Mouse (Mus musculus) heart, adult 2 months (tissue): ENCODE data around the gene Ptprm. TPM values are rescaled to one million over a fixed set of nuclear protein-coding genes. Genes with fewer than 3 reads are reported as not detected.

ENCODE experiments used
- DNase-seq, 2 experiments: peaks; one replicate each; pipeline ENCODE4 v3.0.0; 2021
- H3K27ac ChIP-seq: fragments of 200-600 bp; 2 replicates; pipeline ENCODE4 v1.8.1; 2022
- H3K27me3 ChIP-seq: fragments of 200-500 bp; 2 replicates; pipeline ENCODE4 v1.6.1; 2012; ENCODE audit warnings: mild to moderate bottlenecking, low read length, inconsistent platforms, mixed read lengths; ENCODE audit not compliant: control insufficient read depth, insufficient read depth
- H3K36me3 ChIP-seq: fragments of 200-500 bp; 2 replicates; pipeline ENCODE4 v1.6.1; 2012; ENCODE audit warnings: low read length, inconsistent platforms; ENCODE audit not compliant: control insufficient read depth, insufficient read depth
- H3K4me1 ChIP-seq: fragments of 200-500 bp; 2 replicates; pipeline ENCODE4 v1.6.1; 2011; ENCODE audit warnings: low read length; ENCODE audit not compliant: control insufficient read depth, insufficient read depth
- H3K4me3 ChIP-seq: fragments of 200-600 bp; 2 replicates; pipeline ENCODE4 v1.8.1; 2022
- H3K79me2 ChIP-seq: fragments of 200-500 bp; replicated peaks from 2 replicates; pipeline ENCODE4 v1.6.1; 2012; ENCODE audit warnings: mild to moderate bottlenecking, inconsistent platforms, low read length, moderate library complexity, mixed read lengths; ENCODE audit not compliant: control insufficient read depth, insufficient read depth
- H3K9ac ChIP-seq: fragments of 200-500 bp; 2 replicates; pipeline ENCODE4 v1.6.1; 2012; ENCODE audit warnings: low read depth, mild to moderate bottlenecking, control low read depth, inconsistent platforms, low read length, mixed read lengths
- CTCF ChIP-seq: fragments of 200-600 bp; IDR thresholded peaks from 2 replicates; pipeline ENCODE4 v1.8.1; 2022; ENCODE audit warnings: antibody characterized with exemption, mild to moderate bottlenecking, moderate library complexity
- EP300 ChIP-seq: fragments of 200-500 bp; IDR thresholded peaks from 2 replicates; pipeline ENCODE4 v1.6.1; 2011; ENCODE audit warnings: low read depth, low read length, control low read depth; ENCODE audit not compliant: insufficient read depth
- POLR2A ChIP-seq: fragments of 200-500 bp; IDR thresholded peaks from 2 replicates; pipeline ENCODE4 v1.6.1; 2011; ENCODE audit warnings: mild to moderate bottlenecking, low read depth, low read length, control low read depth; ENCODE audit not compliant: insufficient read depth
- WGBS: fragments of 180-500 bp; shearing (Covaris S2); methylation state at CpG from one replicate; pipeline ENCODE4 v1.1.7; 2018; 5-methylcytosine and 5-hydroxymethylcytosine counted together
- intact Hi-C: fragments of 180-260 bp; cut with DNase I; formaldehyde crosslinking; loops from one replicate; pipeline ENCODE4 v1.15.1; 2025
- polyA plus RNA-seq: library from polyadenylated mRNA; depleted of rRNA; stranded (reverse); fragments of >200 nt; gene quantifications from 2 replicates; pipeline ENCODE4 v1.2.3, GENCODE M21; 2012
- total RNA-seq, 2 experiments: library from RNA; stranded (reverse); gene quantifications; 2 replicates each; pipeline ENCODE4 v1.2.3; 2021

The Ptprm gene
- total and polyA plus RNA-seq, 3 experiments: 34.6 to 88.5 (median 78.9) TPM

DNA sequence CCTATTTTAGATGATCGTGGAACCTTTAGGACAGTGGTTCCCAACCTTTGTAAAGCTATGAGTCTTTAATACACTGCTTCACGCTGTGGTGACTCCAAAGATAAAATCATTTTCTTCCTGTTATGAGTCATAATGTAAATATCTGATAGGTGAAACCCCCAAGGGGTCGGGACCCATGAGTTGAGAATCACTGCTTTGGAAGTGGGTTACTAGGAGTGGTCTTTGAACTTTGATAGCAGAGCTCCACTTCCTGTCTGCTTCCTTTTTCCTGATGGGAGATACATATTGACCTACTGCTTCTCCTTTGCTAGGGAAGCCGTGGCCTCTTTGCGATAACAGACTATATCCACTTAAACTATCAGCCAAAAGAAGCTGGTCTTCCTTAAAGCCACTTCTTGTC is 27.4 kb upstream of the Ptprm start:
- WGBS: 38% methylated on average over 5 of the region's 5 CpGs

DNA sequence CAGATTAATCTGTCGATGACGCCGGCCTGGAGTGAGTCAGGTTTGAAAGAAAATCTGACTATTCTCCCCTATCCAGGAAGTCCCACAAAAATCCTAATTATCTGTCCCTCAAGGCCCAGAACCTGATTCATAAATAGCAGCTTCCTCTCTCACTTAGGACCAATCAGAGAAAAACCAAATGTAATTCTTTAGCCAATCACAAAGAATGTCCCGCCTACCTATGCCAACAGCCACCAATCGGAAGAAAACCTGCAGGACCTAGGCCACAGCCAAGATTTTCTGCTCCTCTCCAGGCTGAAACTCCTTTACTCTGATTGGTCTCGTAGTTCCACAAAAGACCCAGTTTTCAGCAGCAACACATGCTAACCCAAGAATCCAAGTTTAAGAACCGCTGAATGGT is 13.6 kb upstream of the Ptprm start:
- no peak overlapping the region for H3K4me3 ChIP-seq
- H3K27me3 ChIP-seq: no peaks in the 10 kb centered on the region
- no peak for DNase-seq
- no peaks in the 10 kb centered on the region for H3K79me2 ChIP-seq
- H3K4me1 ChIP-seq: no peaks in the 10 kb centered on the region
- H3K36me3 ChIP-seq: no peaks in the 10 kb centered on the region
- intact Hi-C loops: no loop called here
- TF ChIP-seq CTCF (no peak), EP300 (no peak), POLR2A (no peak)
- no peak overlapping the region for H3K27ac ChIP-seq
- 86% methylated on average over 7 of the region's 7 CpGs for WGBS
- H3K9ac ChIP-seq: no peak overlapping the region

More for the DNA sequence above, 27.4 kb upstream of the Ptprm start:
- Histone ChIP-seq H3K36me3 (no peaks in the 10 kb centered on the region), H3K4me1 (peaks cover 2% of the 10 kb centered on the region), H3K9ac (no peak overlapping the region), H3K79me2 (no peaks in the 10 kb centered on the region), H3K4me3 (no peak overlapping the region), H3K27ac (no peak overlapping the region), H3K27me3 (no peaks in the 10 kb centered on the region)
- DNase-seq: no peak
- intact Hi-C loops: no loop called here
- TF ChIP-seq CTCF (no peak), POLR2A (no peak)

DNA sequence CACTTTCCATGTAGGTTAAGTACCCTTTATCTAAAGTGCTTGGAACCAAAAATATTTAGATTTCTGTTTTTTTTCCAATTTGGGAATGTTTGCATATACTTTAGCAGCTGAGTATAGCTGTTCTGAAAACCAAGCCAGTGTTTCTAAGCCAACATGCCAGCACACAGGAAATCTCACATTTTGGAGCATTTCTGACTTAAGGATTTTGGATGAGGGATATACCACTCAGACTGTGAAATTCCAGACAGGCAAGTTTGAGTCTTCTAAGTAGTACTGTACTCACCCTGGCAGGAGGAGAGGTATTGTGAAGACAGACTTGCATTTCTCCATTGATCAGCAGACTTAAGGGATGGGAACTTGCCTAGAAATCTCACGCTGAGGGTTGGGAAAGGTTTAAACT is 10.2 kb upstream of the Ptprm start:
- TF ChIP-seq EP300: no peak
- TF ChIP-seq CTCF: no peak
- TF ChIP-seq POLR2A: no peak
- Histone ChIP-seq H3K27ac (no peak overlapping the region), H3K79me2 (no peaks in the 10 kb centered on the region), H3K9ac (no peak overlapping the region), H3K4me1 (no peaks in the 10 kb centered on the region), H3K4me3 (no peak overlapping the region), H3K27me3 (no peaks in the 10 kb centered on the region), H3K36me3 (no peaks in the 10 kb centered on the region)
- no peak for DNase-seq
- intact Hi-C loops: no loop called here
- 83% methylated on average over 1 of the region's 1 CpGs for WGBS

DNA sequence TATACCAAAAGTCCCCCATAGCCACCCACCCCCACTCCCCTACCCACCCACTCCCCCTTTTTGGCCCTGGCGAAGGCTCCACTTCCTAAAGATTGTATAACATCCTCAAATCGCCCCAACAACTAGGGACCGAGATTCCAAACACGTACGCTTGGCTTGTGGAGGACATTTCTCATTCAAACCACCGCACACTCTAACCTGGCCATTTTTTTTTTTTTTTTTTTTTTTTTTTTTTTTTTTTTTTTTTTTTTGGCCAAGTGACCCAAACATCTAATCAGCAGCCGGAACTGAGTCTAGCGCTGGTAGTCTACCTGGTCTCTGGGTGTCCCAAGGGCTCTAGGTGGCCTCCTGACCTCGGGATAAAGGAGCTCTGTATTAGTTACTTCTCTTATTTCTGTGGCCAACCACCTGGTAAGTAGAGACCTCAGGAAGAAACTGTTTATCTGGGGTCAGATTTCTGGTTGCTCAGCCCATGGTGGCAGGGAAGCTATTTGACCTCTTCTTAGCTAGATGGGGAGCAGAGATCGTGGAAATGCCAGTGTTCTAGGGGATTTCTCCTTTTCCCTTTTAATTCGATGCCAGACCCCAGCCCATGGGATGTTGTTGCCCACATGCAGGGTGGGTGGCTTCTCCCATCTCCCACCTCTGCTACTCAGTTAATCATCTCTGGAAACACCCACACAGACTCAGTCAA is 9.3 kb upstream of the Ptprm start:
- H3K4me3 ChIP-seq: no peak overlapping the region
- TF ChIP-seq POLR2A (no peak), CTCF (no peak), EP300 (no peak)
- no peak overlapping the region for H3K9ac ChIP-seq
- no peaks in the 10 kb centered on the region for H3K27me3 ChIP-seq
- 87% methylated on average over 11 of the region's 11 CpGs for WGBS
- H3K27ac ChIP-seq: no peak overlapping the region
- H3K79me2 ChIP-seq: no peaks in the 10 kb centered on the region
- no peak for DNase-seq
- no peaks in the 10 kb centered on the region for H3K36me3 ChIP-seq
- no peaks in the 10 kb centered on the region for H3K4me1 ChIP-seq
- intact Hi-C loops: no loop called here

DNA sequence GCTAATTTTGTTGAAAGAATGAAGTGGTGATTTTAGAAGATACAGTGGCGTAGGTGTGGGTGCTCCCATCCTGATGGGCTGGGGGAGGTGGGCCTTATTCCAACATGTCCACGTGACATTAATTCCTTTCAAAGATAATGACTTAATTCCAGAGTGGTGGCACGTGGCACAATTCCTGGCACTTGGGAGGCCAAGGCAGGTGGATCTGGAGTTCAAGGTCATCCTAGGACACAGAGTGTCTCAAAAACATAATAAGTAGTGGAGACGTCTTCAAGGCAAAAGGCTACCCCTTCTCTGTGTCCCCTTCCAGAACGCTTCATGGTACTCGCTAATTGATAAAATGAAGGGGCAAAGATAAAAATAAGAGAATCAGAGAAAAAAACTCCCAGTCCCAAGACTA is 7.9 kb upstream of the Ptprm start:
- WGBS: 81% methylated on average over 6 of the region's 6 CpGs
- intact Hi-C loops: no loop called here
- Histone ChIP-seq H3K4me3 (no peak overlapping the region), H3K27ac (no peak overlapping the region), H3K79me2 (no peaks in the 10 kb centered on the region), H3K36me3 (no peaks in the 10 kb centered on the region), H3K27me3 (no peaks in the 10 kb centered on the region), H3K4me1 (no peaks in the 10 kb centered on the region), H3K9ac (no peak overlapping the region)
- DNase-seq: no peak
- TF ChIP-seq POLR2A (no peak), CTCF (no peak), EP300 (no peak)

DNA sequence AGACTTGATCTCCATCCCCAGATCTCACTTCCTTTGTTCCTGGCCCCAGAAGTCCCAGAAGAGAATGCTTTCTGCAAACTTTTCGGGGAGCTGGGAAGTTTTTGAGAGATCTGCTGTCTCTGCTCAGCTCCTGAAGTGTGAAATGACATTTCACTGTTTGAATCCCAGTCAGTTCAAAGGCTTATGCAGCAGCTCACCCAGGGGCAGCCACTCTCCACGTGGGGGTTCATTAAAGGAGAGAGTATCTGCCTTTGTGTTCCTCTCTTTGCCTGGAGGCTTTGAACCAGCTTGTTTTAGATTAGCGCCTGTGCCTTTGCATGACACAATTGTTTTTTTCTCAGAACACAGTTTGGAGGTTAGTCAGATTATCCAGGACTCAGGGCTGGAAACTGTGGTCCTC is 6.3 kb upstream of the Ptprm start:
- no peak overlapping the region for H3K27ac ChIP-seq
- H3K36me3 ChIP-seq: no peaks in the 10 kb centered on the region
- no peak for TF ChIP-seq POLR2A
- no peak for TF ChIP-seq EP300
- no peak for TF ChIP-seq CTCF
- H3K4me3 ChIP-seq: no peak overlapping the region
- H3K27me3 ChIP-seq: no peaks in the 10 kb centered on the region
- no peaks in the 10 kb centered on the region for H3K79me2 ChIP-seq
- no peak overlapping the region for H3K9ac ChIP-seq
- no peak for DNase-seq
- WGBS: 37% methylated on average over 3 of the region's 3 CpGs
- no peaks in the 10 kb centered on the region for H3K4me1 ChIP-seq
- intact Hi-C loops: no loop called here
